Mouse (Mus musculus) activated CD4-positive, CD25-positive, alpha-beta regulatory T cell, adult 9 weeks (primary cell): Measurements from ENCODE around the gene Serpina3i. TPM values are rescaled to one million over a fixed set of nuclear protein-coding genes. Genes with fewer than 3 reads are reported as not detected.

Experiments
- polyA plus RNA-seq: library from polyadenylated mRNA; unstranded; fragments of 100-300 nt; shearing (Covaris generic); gene quantifications from one replicate; pipeline ENCODE4 v1.2.1, GENCODE M21; 2017

The Serpina3i gene
- not detected for polyA plus RNA-seq

DNA sequence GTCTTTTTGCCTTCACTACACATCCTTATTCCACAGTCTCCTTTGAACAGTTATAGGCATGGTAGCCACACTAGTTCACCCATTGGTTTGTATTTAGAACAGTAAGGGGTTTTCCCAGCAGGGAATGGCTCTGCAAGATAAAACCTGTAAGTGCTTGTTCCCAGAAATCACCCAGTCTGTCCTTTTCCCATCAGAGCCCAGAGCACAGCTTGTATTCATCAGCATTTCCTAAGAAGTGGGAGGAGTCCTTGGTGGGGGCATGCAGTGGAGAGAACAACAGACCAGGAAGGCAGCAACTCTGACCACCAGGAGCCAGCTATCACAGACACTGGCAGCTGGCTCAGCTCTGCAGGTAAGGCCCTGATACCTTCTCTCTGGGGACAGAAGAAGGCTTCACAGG lies at the start of gene Serpina3i:
Serpina3i (plus strand) TSS at position 260 of the 400 bp plus-strand sequence.

DNA sequence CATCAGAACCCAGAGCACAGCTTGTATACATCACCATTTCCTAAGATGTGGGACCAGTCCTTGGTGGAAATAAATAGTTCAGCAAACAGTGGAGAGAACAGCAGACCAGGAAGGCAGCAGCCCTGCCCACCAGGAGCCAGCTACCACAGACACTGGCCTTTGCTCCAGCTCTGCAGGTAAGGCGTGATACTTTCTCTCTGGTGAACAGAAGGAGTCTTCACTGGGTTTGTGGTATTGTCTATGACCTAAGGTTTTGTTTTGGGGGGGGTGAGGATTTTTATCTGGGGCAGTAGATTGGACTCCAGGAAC lies 48.5 kb upstream of the Serpina3i start, which contains the start of gene Serpina3f:
Serpina3f (plus strand) TSS at position 100 of the 309 bp plus-strand sequence.

DNA sequence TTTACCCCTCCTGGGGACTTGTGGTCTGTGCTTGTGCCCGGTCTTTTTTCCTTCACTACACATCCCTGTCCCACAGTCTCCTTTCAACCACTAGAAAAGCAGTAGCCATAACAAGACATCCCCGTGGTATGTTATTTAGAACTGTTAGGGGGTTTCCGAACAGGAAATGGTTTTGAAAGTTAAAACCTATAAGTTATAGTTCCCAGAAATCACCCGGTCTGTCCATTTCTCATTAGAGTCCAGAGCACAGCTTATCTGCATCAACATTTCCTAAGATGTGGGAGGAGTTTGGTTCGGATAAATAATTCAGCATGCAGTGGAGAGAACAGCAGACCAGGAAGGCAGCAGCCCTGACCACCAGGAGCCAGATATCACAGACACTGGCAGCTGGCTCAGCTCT lies 27.0 kb upstream of the Serpina3i start, which contains the start of gene Serpina3g:
Serpina3g (plus strand) TSS at position 331 of the 400 bp plus-strand sequence.

DNA sequence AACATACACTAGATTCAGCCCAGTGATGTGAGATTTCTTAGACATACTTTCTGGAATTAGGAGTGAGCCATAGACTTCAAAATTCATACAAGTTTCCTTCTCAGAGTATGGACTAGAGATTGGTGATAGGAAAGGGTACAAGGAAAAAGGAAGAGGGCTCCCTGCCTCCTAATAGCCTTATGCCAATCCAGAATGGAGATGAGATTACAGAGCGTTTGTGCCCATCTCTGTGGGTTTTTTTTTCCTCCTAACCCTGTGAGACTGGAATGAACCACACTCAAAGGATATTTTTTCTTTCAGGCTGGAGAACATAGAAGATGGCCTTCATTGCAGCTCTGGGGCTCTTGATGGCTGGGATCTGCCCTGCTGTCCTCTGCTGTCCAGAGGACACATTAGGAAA lies 51.3 kb downstream of the Serpina3i start, which contains the start of gene Serpina3j:
Serpina3j (plus strand) TSS at position 301 of the 400 bp plus-strand sequence.

Other genes with a start within 250 kb of the Serpina3i start
- 2.3 TPM for gene Serpina9, start 249.4 kb upstream of the Serpina3i start, polyA plus RNA-seq
- not detected for gene Serpina12, start 218.7 kb upstream of the Serpina3i start, polyA plus RNA-seq
- gene Serpina5, start 162.0 kb upstream of the Serpina3i start, polyA plus RNA-seq: not detected
- not detected for gene Serpina3a, start 150.4 kb upstream of the Serpina3i start, polyA plus RNA-seq
- gene Serpina3b, start 135.1 kb upstream of the Serpina3i start, polyA plus RNA-seq: not detected
- not detected for gene Serpina3c, start 109.3 kb upstream of the Serpina3i start, polyA plus RNA-seq
- gene Serpina3f, start 48.6 kb upstream of the Serpina3i start, polyA plus RNA-seq: 12.5 TPM
- gene Serpina3g, start 26.9 kb upstream of the Serpina3i start, polyA plus RNA-seq: 312 TPM
- not detected for gene Serpina3j, start 51.4 kb downstream of the Serpina3i start, polyA plus RNA-seq
- not detected for gene Serpina3k, start 75.4 kb downstream of the Serpina3i start, polyA plus RNA-seq
- not detected for gene Serpina3m, start 75.4 kb downstream of the Serpina3i start, polyA plus RNA-seq
- gene Serpina3n, start 143.6 kb downstream of the Serpina3i start, polyA plus RNA-seq: not detected
- gene Gsc, start 210.2 kb downstream of the Serpina3i start, polyA plus RNA-seq: not detected